Mouse (Mus musculus) heart, postnatal 4 days (tissue): ENCODE data around the gene Timm17b. TPM values are rescaled to one million over a fixed set of nuclear protein-coding genes. Genes with fewer than 3 reads are reported as not detected.
"Not testable (repeated sequence)": the region's sequence is repeated elsewhere in the genome, so short reads cannot be mapped to it uniquely, and the experiment has no call there.

ENCODE experiments used
- DNase-seq: peaks from one replicate; pipeline ENCODE4 v3.0.0; 2021
- total RNA-seq, 2 experiments: library from RNA; stranded (reverse); gene quantifications; 2 replicates each; pipeline ENCODE4 v1.2.3; 2021

Timm17b gene
- 10 to 100 TPM; 57.3 to 61.3 TPM for total RNA-seq

DNA sequence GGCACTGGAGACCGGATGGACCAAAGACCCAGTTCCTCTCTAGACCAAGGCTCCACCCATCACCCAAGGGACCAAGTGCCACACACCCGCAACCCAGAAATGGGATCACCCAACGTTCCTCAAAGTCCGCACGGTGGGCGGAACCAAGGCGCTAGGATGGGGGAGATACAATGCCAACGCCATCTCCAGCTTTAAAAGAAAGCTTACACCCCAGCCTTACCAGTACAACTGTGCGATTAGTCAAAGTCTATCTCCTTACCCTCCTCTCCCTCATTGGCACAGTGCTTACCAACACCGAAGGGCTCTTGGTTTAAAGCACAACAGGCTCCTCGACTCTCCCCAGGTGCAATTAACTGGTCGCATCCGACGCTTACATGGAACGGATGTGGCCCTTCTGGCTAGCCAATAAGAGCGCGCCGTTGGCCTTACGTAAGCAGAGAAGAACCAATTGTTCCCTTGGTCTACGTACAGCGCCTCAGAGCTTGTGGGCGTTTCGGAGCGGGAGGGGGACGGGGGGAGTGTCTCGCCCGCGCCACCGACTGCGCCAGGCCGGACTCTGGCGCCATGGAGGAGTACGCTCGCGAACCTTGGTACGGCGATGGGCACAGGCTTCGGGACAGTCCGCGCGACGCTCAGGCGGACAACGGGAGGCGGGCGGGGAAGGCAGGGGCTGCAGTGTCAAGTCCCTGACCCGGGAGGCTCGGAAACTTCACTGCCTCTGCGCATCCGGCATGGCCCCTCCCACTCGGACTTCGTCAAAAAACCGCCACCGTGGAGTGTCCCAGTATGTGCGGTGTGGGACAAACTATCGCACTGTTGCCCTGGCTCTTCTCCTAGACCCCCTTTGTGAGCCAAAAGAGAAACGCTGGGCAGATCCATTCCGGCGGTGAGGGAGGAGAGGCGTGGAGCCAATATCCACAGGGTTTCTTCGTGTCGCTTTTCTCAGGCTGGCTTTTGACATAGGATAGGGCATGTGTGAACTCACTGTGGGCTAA lies at the start of gene Timm17b, which contains the start of gene Pqbp1:
Gene Timm17b, plus strand, starts transcription at position 478 of the 995 bp plus-strand sequence.
Gene Pqbp1, minus strand, starts transcription at position 390 of the 995 bp plus-strand sequence.
- peak; percentile 86 for DNase-seq

DNA sequence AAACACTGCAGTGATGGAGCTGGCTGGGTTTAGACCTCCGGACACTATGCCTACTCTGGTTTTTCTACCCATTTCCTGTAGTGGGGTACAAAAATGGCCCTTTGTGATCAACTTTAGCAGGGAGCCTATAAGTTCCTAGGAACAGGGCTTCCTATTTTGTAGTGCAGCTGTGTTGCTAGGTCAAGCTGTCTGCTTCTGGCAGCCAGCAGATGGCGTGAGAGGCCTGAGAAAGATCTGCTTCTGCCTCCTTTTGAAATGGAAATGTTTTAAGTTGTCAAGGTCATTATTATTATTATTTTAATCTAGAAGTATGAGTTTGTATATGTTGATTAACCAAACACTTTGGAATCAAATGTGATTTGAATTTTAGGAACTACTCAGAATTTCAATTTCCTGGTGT lies 44.6 kb upstream of the Timm17b start:
- DNase-seq = peak; percentile 45

DNA sequence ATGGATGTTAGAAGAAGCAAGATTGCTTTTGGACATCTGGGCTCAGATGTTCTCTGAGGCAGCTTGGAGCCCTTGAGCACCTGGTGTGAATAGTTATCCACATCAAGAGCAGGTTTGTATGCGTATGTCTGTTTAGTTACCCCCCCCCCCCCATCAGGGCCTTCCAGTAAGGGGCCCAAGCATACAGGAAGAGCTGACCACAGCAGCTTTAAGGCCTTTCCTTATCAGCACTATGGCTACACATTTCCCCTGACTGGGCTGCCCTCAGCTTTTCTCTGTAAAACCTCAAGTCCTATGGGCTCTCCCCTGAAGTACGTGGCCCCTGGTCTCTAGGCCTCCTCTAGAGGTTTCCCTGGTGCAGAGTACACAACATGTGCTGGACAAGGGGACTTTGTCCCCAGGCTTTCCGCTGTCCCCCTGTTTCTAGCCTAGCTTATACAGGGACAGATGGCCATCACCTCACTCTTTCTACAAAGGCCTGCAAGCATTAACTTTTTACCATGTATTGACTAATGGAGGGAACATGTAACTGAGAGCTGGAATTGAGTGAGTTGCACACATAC lies 39.9 kb upstream of the Timm17b start:
- DNase-seq = no peak

GRCm38 (mm10) chrX:7863181-7863580 lies 36.0 kb upstream of the Timm17b start:
- no peak for DNase-seq

- DNase-seq = no peak
Measured at GRCm38 (mm10) chrX:7864551-7864950, 34.6 kb upstream of the Timm17b start.

DNA sequence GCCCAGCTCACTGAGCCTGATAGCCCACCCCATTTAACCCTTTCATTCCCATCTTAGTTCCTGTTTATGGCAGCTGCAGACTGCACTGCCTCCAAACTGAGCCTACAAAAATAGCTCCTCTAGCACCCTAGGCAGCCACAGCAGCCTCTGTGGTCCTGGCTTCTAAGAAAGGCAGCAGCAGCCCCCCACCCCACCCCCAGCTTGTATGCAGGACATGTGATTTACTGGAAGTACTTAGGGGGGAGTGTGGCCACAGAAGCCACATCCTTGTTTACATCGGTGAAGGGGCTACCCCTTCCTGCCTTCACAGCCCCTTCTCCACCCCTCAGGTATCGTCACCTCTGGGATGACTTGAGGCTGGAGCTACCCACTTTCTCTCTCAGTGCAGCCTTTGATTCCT lies 33.8 kb upstream of the Timm17b start:
- DNase-seq = no peak

GRCm38 (mm10) chrX:7865786-7866185 lies 33.4 kb upstream of the Timm17b start:
- no peak for DNase-seq

GRCm38 (mm10) chrX:7867141-7867540 lies 32.0 kb upstream of the Timm17b start:
- DNase-seq = no peak

DNA sequence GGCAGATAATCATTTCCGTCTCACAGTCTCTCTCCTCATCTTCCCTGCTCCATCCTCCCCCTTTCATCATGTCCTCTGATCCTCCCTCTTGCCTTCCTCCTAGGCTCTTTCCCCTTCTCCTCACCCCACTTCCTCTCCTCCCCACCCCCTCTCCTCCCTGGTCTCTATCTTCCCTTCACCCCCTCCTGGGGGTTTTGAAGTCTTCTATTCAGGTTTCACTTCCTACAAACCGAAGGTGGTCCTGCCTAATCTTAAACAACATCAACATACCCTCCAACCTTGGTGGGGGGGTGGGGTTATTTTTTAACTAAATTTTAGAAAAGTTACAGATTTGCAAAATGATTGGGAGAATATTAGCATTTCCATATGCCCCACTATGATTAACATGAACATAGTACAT lies 30.7 kb upstream of the Timm17b start:
- no peak for DNase-seq

GRCm38 (mm10) chrX:7869826-7870225 lies 29.3 kb upstream of the Timm17b start:
- no peak for DNase-seq

- DNase-seq = peak; percentile 78
Measured at GRCm38 (mm10) chrX:7878007-7878419, 21.1 kb upstream of the Timm17b start, which contains the start of gene Pim2. Gene Pim2, plus strand, starts transcription at chrX:7878262.

- DNase-seq = no peak
Measured at GRCm38 (mm10) chrX:7878495-7878894, 20.7 kb upstream of the Timm17b start.

DNA sequence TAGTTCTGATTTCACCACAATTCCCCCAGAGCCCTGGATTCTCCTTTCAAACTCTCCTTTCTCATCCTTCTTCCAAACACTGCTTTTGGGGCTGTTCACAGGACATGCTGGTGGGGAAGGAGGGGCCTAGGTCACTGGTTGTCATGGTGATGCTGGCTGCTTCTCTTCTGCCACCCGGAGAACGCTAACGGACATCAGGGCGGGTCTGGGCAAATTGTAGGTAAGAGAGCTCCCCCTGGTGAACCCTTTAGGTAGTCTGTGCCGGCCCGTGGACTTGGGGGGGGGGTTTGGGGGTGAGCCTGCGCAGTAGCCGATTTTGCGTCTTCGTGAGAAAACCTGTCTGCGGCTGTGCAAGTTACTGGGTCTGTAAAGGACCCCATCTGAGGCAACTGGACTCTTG lies 19.3 kb upstream of the Timm17b start:
- DNase-seq = peak; percentile 64

GRCm38 (mm10) chrX:7883841-7884567 lies 15.2 kb upstream of the Timm17b start, which contains the start of gene Slc35a2:
Gene Slc35a2, plus strand, starts transcription at chrX:7884028.
- peak; percentile 87 for DNase-seq

- DNase-seq = no peak
Measured at GRCm38 (mm10) chrX:7898211-7898610, 946 bp upstream of the Timm17b start.

GRCm38 (mm10) chrX:7904441-7904840 lies 5.3 kb downstream of the Timm17b start:
- no peak for DNase-seq

- no peak for DNase-seq
Measured at GRCm38 (mm10) chrX:7907735-7908134, 8.6 kb downstream of the Timm17b start, which contains the start of gene Gm10491. Gene Gm10491, minus strand, starts transcription at chrX:7907835.

DNA sequence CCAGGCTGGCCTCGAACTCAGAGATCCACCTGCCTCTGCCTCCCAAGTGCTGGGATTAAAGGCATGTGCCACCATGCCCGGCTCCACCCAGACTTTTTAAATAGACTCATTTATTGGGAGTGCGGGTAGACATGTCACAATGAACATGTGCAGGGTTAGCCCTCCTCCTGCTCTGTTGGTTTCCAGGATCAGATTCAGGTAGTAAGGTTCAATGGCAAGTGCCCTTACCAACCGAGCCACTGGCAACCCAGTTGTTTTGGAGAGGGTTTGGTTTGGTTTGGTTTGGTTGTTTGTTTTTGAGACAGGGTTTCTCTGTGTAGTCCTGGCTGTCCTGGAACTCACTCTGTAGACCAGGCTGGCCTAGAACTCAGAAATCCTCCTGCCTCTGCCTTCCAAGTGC lies 10.1 kb downstream of the Timm17b start, which contains the start of gene Gm10490:
Gene Gm10490, plus strand, starts transcription at position 301 of the 400 bp plus-strand sequence.
- not testable (repeated sequence) for DNase-seq

DNA sequence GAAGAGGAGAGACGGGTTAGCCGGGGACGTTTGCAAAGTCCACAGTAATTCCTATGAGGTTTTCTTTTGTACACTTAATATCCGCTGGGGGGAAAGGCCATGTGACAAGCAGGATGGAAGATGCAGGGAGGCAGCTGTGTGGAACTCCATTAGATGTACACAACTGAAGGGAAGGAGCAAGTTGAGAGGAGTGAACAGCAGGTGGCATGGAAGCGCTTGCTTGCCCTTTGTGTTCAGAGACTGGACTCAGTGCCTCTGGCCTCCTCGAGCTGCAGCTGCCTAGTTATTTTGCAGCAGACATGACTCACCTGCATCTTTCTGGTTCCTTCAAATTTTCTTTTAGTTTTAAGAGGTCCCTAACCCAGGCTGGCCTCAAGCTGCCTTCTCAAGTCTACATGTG lies 11.3 kb downstream of the Timm17b start:
- no peak for DNase-seq

- DNase-seq = peak; percentile 58
Measured at GRCm38 (mm10) chrX:7915669-7916068, 16.5 kb downstream of the Timm17b start.

GRCm38 (mm10) chrX:7917960-7918359 lies 18.8 kb downstream of the Timm17b start:
- DNase-seq = not testable (repeated sequence)

GRCm38 (mm10) chrX:7919601-7920383 lies 20.6 kb downstream of the Timm17b start, which contains the start of gene Pcsk1n:
Gene Pcsk1n, plus strand, starts transcription at chrX:7919822.
- DNase-seq = no peak
